Mouse (Mus musculus) bone marrow, adult 2 months (tissue): ENCODE results near the gene H2-Eb2. TPM values are rescaled to one million over a fixed set of nuclear protein-coding genes. Genes with fewer than 3 reads are reported as not detected.

Experiments used
- H3K27ac ChIP-seq: fragments of 200-500 bp; 2 replicates; pipeline ENCODE4 v1.5.1; 2012; ENCODE audit warnings: low read depth, mild to moderate bottlenecking, control low read depth, inconsistent platforms, low read length; ENCODE audit not compliant: control insufficient read depth, poor library complexity, insufficient read depth
- H3K4me1 ChIP-seq: fragments of 200-500 bp; 2 replicates; pipeline ENCODE4 v1.6.1; 2011; ENCODE audit warnings: low read length; ENCODE audit not compliant: control insufficient read depth, insufficient read depth
- H3K4me3 ChIP-seq: fragments of 200-500 bp; replicated peaks from 2 replicates; pipeline ENCODE3; 2011; ENCODE audit warnings: mild to moderate bottlenecking, low read depth, low read length, control low read depth; ENCODE audit not compliant: control insufficient read depth
- CTCF ChIP-seq: fragments of 200-500 bp; IDR thresholded peaks from 2 replicates; pipeline ENCODE4 v1.5.1; 2011; ENCODE audit warnings: low read length, control low read depth; ENCODE audit not compliant: control insufficient read depth, insufficient read depth
- POLR2A ChIP-seq: fragments of 200-500 bp; IDR thresholded peaks from 2 replicates; pipeline ENCODE4 v1.6.1; 2011; ENCODE audit warnings: low read depth, mild to moderate bottlenecking, control low read depth, low read length, borderline replicate concordance; ENCODE audit not compliant: control insufficient read depth
- WGBS: fragments of 180-500 bp; shearing (Covaris S2); methylation state at CpG from one replicate; pipeline ENCODE4 v1.1.7; 2018; 5-methylcytosine and 5-hydroxymethylcytosine counted together
- polyA plus RNA-seq: library from polyadenylated mRNA; stranded (reverse); fragments of >200 nt; gene quantifications from 2 replicates; pipeline ENCODE4 v1.2.4, GENCODE M21; 2011; ENCODE audit warnings: low replicate concordance; ENCODE audit not compliant: missing spikeins, insufficient read depth, insufficient read length

The H2-Eb2 gene
- polyA plus RNA-seq, 1 experiment: 0.60 TPM

GRCm38 (mm10) chr17:34347606-34348308, 22.3 kb downstream of the H2-Eb2 start:
- Histone ChIP-seq H3K4me3 (peak overlapping the region; percentile 5), H3K27ac (peak overlapping the region; percentile 76), H3K4me1 (peaks cover 6% of the 10 kb centered on the region)
- TF ChIP-seq CTCF: no peak
- TF ChIP-seq POLR2A: no peak
- 7% methylated on average over 6 of the region's 6 CpGs for WGBS

- no peak for TF ChIP-seq POLR2A
- peak; percentile 72 for TF ChIP-seq CTCF
- no peak overlapping the region for H3K4me3 ChIP-seq
- 0% methylated on average over 4 of the region's 4 CpGs for WGBS
- no peak overlapping the region for H3K27ac ChIP-seq
- H3K4me1 ChIP-seq: peaks cover 8% of the 10 kb centered on the region
Observed at GRCm38 (mm10) chr17:34349429-34349828, 24.0 kb downstream of the H2-Eb2 start.

- TF ChIP-seq CTCF: no peak
- TF ChIP-seq POLR2A: no peak
- 68% methylated on average over 5 of the region's 5 CpGs for whole genome bisulfite sequencing
- Histone ChIP-seq H3K27ac (peak within 1 kb of the TSS; percentile 89), H3K4me1 (peaks cover 11% of the 10 kb centered on the region), H3K4me3 (peak within 1 kb of the TSS; percentile 3)
Observed at GRCm38 (mm10) chr17:34354539-34354938, 29.1 kb downstream of the H2-Eb2 start, which contains the start of gene Btnl2. Gene Btnl2 (plus strand): TSS chr17:34354822.

GRCm38 (mm10) chr17:34354940-34355339, 29.5 kb downstream of the H2-Eb2 start:
- WGBS: 6% methylated on average over 1 of the region's 1 CpGs
- Histone ChIP-seq H3K4me1 (peaks cover 11% of the 10 kb centered on the region), H3K4me3 (no peak overlapping the region), H3K27ac (peak overlapping the region; percentile 89)
- TF ChIP-seq POLR2A (no peak), CTCF (no peak)

- 78% methylated on average over 15 of the region's 15 CpGs for WGBS
- no peak overlapping the region for H3K27ac ChIP-seq
- TF ChIP-seq CTCF (no peak), POLR2A (no peak)
- peaks cover 2% of the 10 kb centered on the region; the same call in 1 of the 2 replicates for H3K4me1 ChIP-seq
- no peak overlapping the region for H3K4me3 ChIP-seq
Observed at GRCm38 (mm10) chr17:34362954-34363546, 37.6 kb downstream of the H2-Eb2 start.

GRCm38 (mm10) chr17:34363676-34364310, 38.3 kb downstream of the H2-Eb2 start:
- H3K4me3 ChIP-seq: no peak overlapping the region
- TF ChIP-seq POLR2A (no peak), CTCF (no peak)
- 39% methylated on average over 3 of the region's 3 CpGs for WGBS
- no peak overlapping the region for H3K27ac ChIP-seq
- peaks cover 2% of the 10 kb centered on the region; the same call in 1 of the 2 replicates for H3K4me1 ChIP-seq

GRCm38 (mm10) chr17:34365031-34365430, 39.6 kb downstream of the H2-Eb2 start:
- H3K4me1 ChIP-seq: peaks cover 2% of the 10 kb centered on the region; the same call in 1 of the 2 replicates
- WGBS: 71% methylated on average over 10 of the region's 10 CpGs
- TF ChIP-seq CTCF (no peak), POLR2A (no peak)
- H3K4me3 ChIP-seq: no peak overlapping the region
- no peak overlapping the region for H3K27ac ChIP-seq

GRCm38 (mm10) chr17:34370563-34370962, 45.1 kb downstream of the H2-Eb2 start:
- no peaks in the 10 kb centered on the region; the same call in 1 of the 2 replicates for H3K4me1 ChIP-seq
- 74% methylated on average over 4 of the region's 4 CpGs for WGBS
- H3K4me3 ChIP-seq: no peak overlapping the region
- TF ChIP-seq POLR2A (no peak), CTCF (no peak)
- no peak overlapping the region for H3K27ac ChIP-seq
